Mouse (Mus musculus): ENCODE data around the gene Cela1.

The Cela1 gene

GRCm38 (mm10) chr15:100635851-100636645 is 51.7 kb downstream of the Cela1 start:
- no peak for DNase-seq (ENCODE audit: low spot score in 2 of 2)

GRCm38 (mm10) chr15:100635239-100635638 is 52.5 kb downstream of the Cela1 start:
- no peak for DNase-seq (ENCODE audit: low spot score in 2 of 2)

GRCm38 (mm10) chr15:100633341-100633740 is 54.4 kb downstream of the Cela1 start:
- DNase-seq (ENCODE audit: low spot score in 2 of 2), result no peak

- no peak for DNase-seq (ENCODE audit: low spot score in 2 of 2)
These were observed 55.4 kb downstream of the Cela1 start for GRCm38 (mm10) chr15:100632323-100632722.

GRCm38 (mm10) chr15:100631454-100632170 is 56.1 kb downstream of the Cela1 start:
- DNase-seq (ENCODE audit: low spot score in 2 of 2), result no peak

GRCm38 (mm10) chr15:100630126-100630525 is 57.6 kb downstream of the Cela1 start:
- DNase-seq (ENCODE audit: low spot score in 2 of 2), result no peak

GRCm38 (mm10) chr15:100628797-100629196 is 58.9 kb downstream of the Cela1 start:
- DNase-seq (ENCODE audit: low spot score in 2 of 2), result no peak

- DNase-seq (ENCODE audit: low spot score in 2 of 2), result no peak
These were observed 59.8 kb downstream of the Cela1 start for GRCm38 (mm10) chr15:100627774-100628370.

GRCm38 (mm10) chr15:100627287-100627686 is 60.4 kb downstream of the Cela1 start:
- no peak for DNase-seq (ENCODE audit: low spot score in 2 of 2)

- DNase-seq (ENCODE audit: low spot score in 2 of 2), result no peak
These were observed 63.3 kb downstream of the Cela1 start for GRCm38 (mm10) chr15:100624435-100624834.
